Mouse (Mus musculus) ovary, postnatal 10 days (tissue): Measurements from ENCODE around the gene Plekho2.
A peak's percentile ranks its signal among the peaks of the same experiment; 100 is the strongest.

Source experiments
- DNase-seq: peaks from one replicate; pipeline ENCODE4 v3.0.0; 2022; ENCODE audit warnings: low spot score

The Plekho2 gene

GRCm38 (mm10) chr9:65529659-65530058 lies 50.2 kb downstream of the Plekho2 start:
- no peak for DNase-seq

DNA sequence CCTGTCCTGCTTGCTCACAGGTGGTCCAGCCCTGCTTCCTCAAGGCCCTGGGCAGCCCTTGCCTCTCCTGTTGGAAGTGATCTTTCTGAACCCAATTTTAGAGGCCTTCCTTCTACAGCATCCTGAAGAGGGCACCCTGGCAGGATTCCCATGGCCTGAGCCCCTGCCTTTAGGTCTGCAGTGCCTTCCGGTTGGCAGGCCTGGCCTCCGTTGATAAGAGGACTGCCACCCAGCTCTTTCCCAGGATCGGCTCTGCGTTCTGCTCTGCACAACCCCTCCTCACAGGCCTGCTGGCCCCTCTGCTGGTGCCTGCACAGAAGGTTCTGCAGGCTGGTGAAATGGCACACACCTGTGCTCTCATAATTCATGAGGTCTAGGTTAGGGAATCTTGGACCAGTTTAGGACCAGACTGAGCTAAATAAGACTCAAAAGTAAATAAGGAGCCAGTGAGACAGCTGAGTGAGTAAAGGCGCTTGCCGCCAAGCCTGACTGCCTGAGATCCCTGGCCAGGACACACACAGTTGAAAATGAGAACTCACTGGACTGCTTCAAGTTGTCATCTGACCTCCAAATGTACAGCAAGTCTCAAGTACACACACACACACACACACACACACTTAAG lies 51.3 kb downstream of the Plekho2 start:
- DNase-seq: no peak

GRCm38 (mm10) chr9:65525445-65526195 lies 54.2 kb downstream of the Plekho2 start:
- DNase-seq: no peak

DNA sequence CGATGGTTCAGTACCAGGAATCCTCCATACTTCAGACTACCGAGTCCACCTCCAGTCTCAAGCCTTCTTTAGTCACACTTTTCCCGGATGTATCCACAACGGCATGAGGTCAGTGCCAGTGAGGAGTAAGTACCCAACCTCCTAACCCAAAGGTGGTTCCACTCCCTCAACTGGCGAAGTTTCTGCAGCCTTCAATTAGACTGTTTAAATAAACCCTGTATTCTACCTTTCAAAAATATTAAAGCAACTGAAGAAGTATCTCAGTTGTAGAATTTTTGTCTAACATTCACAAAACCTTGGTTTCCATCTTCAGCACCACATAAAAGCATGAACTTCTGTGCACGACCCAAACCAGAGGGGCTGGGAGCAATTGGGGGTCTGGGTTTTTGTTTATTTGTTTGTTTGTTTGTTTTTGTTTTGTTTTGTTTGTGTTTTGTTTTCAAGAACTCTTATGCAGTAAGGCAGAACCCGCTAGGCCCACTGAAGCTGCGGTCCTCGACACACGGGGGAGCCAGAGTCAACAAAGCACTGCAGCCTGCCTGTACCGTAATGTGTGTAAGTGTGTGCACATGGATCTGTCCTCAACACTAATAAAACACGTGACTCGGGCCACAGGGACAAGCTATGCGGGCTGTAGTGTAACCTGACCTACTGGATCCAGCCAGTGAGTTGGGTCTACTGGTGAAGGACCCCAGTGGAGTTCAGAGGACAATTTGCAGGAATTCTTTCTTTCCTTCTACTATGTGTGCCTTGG lies 56.1 kb downstream of the Plekho2 start:
- DNase-seq: peak; percentile 41

GRCm38 (mm10) chr9:65520505-65520876 lies 59.3 kb downstream of the Plekho2 start:
- DNase-seq: no peak

DNA sequence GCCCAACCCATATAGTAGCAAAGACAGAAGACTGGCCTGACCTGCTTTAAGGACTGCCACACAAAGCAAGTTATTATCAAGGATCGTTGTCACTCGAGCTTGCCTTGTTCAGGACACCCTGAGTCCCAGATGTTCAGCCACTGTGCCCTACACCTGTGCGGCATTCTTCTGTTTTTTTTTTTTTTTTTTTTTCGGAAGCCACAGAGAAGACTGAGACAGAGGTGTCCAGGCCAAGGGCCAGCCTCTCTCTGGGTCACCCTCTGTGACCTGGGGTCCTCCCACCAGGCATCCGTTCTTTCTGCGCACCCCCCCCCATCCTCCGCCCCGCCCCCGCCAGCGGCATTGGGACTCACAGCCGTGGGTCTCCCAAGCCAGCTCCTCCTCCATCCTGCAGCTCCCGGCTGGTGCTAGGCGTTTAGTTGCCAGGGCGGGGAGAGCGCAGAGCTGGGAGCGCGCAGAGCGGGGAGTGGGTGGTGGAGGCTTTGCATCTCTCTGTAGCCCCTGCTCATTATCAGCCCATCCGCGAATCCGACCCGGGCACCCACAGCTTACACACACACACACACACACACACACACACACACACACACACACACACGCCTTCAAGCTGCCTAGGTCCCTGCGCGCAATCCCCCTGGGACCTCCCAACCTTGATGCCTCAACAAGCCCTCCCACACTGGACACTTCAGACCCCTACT lies 59.9 kb downstream of the Plekho2 start, which contains the start of gene Ankdd1a:
Gene Ankdd1a, minus strand, starts transcription at position 387 of the 698 bp plus-strand sequence.
- DNase-seq: no peak

GRCm38 (mm10) chr9:65514851-65515261 lies 65.0 kb downstream of the Plekho2 start:
- DNase-seq: no peak

DNA sequence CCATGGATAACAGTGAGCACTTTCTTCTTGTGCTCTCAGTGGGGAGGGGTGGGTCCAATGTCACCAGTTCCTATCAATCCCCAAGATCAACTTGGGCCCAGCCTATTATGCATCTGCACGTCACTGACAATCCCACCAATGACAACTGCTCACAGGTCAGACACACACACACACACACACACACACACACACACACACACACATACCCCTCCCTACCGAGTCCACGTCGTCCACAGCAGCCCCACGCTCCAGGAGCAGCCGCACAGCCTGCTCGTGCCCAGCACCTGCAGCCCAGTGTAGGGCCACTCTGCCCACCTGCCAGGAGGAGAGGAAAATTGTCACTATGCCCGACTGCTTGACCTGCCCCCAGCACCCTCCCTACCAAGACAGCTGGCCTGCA lies 65.4 kb downstream of the Plekho2 start:
- DNase-seq: no peak

GRCm38 (mm10) chr9:65512520-65512919 lies 67.3 kb downstream of the Plekho2 start:
- no peak for DNase-seq

DNA sequence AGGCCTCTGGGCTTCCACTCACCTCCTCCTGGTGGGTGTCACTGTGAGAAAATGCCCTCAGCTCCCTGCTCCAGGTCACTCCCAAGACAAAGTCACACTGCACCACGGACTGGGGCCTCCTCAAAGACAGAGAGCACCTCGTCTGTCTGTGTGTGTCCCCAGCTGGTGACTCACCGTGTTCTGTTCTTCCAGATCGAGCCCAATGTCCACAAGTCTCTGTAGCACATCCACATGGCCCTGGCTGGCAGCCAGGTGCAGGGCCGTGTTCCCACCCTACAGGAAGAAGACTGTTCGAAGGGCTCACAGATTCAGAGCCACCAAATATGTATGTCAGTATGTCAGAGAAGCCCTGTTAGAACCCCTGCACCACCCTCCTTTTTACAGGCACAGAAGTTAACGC lies 71.4 kb downstream of the Plekho2 start:
- no peak for DNase-seq

GRCm38 (mm10) chr9:65502721-65503505 lies 76.9 kb downstream of the Plekho2 start:
- DNase-seq: no peak
